Comparison of ENCODE assay signal across 7 mouse cellular contexts in the genomic region with DNA sequence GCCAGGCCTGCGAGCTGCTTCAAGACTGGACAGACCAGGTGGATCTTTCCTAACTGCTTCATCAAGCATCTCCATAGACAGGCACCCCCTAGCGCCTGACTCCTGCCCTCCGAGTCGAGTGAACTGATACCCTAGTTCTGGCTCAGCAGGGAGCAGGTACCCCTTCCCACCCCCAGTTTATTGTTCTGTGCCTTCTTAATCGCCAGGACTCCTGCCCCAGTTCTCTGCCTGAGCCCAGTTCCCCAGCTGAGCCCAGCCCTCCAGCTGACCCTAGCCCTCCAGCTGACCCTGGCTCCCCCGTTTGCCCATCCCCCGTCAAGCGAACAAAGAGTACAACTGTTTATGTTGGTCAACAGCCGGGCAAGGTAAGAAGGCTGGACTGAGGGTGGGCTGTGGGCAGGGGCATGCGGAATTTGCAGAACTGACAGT. TPM values are rescaled to one million over a fixed set of nuclear protein-coding genes. Genes with fewer than 3 reads are reported as not detected.
DNase-seq lines count a peak whose midpoint lies in the region; ATAC-seq and TF ChIP-seq lines count a peak whose summit lies in the region.

No protein-coding gene starts in this region.

- 14% methylated on average over 10 of the region's 10 CpGs for WGBS in limb, embryonic 13.5 days

- peaks cover 64% of the 10 kb centered on the region for H3K4me1 ChIP-seq in megakaryocyte, embryonic 14.5 days
- peaks cover 6% of the 10 kb centered on the region; the same call in 1 of the 2 replicates for H3K4me1 ChIP-seq in embryonic fibroblast, embryonic 13.5 days (ENCODE audit: control insufficient read depth, insufficient read depth, low read length)
- H3K4me1 ChIP-seq in limb, embryonic 13.5 days: peaks cover 24% of the 10 kb centered on the region

- ATAC-seq in megakaryocyte, adult 5-6 weeks (ENCODE audit: poor library complexity, severe bottlenecking): no peak
- ATAC-seq in limb, embryonic 13.5 days (ENCODE audit: low FRiP score, low read depth): no peak

- H3K9me3 ChIP-seq in megakaryocyte, embryonic 14.5 days: no peaks in the 10 kb centered on the region
- H3K9me3 ChIP-seq in limb, embryonic 13.5 days: no peaks in the 10 kb centered on the region

- H3K27ac ChIP-seq in embryonic fibroblast, embryonic 13.5 days (ENCODE audit: insufficient read depth, low read length): no peak overlapping the region
- H3K27ac ChIP-seq in limb, embryonic 13.5 days: no peak overlapping the region

- H3K9ac ChIP-seq in limb, embryonic 13.5 days: peak overlapping the region; percentile 93

- peak overlapping the region; percentile 80 for H3K4me2 ChIP-seq in limb, embryonic 13.5 days (replicated peaks)

- TF ChIP-seq CTCF in embryonic fibroblast, embryonic 13.5 days (IDR thresholded peaks at IDR 0.05; ENCODE audit: borderline replicate concordance, insufficient read depth, low read length): peak; percentile 18; the same call in 1 of the 2 replicates

- H3K36me3 ChIP-seq in megakaryocyte, embryonic 14.5 days (replicated peaks; ENCODE audit: low read length): peaks cover 47% of the 10 kb centered on the region
- peaks cover 47% of the 10 kb centered on the region for H3K36me3 ChIP-seq in limb, embryonic 13.5 days
- H3K36me3 ChIP-seq in splenic B cell, adult 2 months (ENCODE audit: control insufficient read depth, insufficient read depth, low read length, poor library complexity, severe bottlenecking): peaks cover 7% of the 10 kb centered on the region; the same call in 1 of the 2 replicates

- DNase-seq in splenic B cell, adult 2 months (ENCODE audit: low read depth, low spot score): peak; percentile 49
- no peak for DNase-seq in layer of hippocampus, adult 18-20 months (ENCODE audit: low spot score in 2 of 2)
- DNase-seq in right cerebral cortex, postnatal 14 days: no peak

- no peak for TF ChIP-seq POLR2A in embryonic fibroblast, embryonic 13.5 days (IDR thresholded peaks at IDR 0.05; ENCODE audit: low read depth, low read length)

- peak overlapping the region; percentile 88 for H3K4me3 ChIP-seq in megakaryocyte, embryonic 14.5 days (replicated peaks)
- peak overlapping the region; percentile 72 for H3K4me3 ChIP-seq in embryonic fibroblast, embryonic 13.5 days (ENCODE audit: insufficient read depth, low read length)
- peak overlapping the region; percentile 88 for H3K4me3 ChIP-seq in limb, embryonic 13.5 days

- no peaks in the 10 kb centered on the region for H3K27me3 ChIP-seq in megakaryocyte, embryonic 14.5 days (replicated peaks)
- H3K27me3 ChIP-seq in limb, embryonic 13.5 days: no peaks in the 10 kb centered on the region
- H3K27me3 ChIP-seq in splenic B cell, adult 2 months (ENCODE audit: control insufficient read depth, insufficient read depth, low read length, poor library complexity, severe bottlenecking): no peaks in the 10 kb centered on the region

RNA-seq across cellular contexts. Expression of a gene that starts 1.1 kb away (rescaled TPM):
- polyA plus RNA-seq in megakaryocyte, embryonic 14.5 days (2012; ENCODE audit: insufficient read depth, low replicate concordance): 68.9 and 81.7 TPM in 2 replicates
- 41.7 and 41.9 TPM in 2 replicates for total RNA-seq in megakaryocyte, adult 5-6 weeks (2015)
- total RNA-seq in megakaryocyte, adult 5-6 weeks (2017): 28.4 and 34.1 TPM in 2 replicates
- 11.8 and 15.9 TPM in 2 replicates for polyA plus RNA-seq in embryonic fibroblast, embryonic 13.5 days (2011; ENCODE audit: insufficient read length, low read depth, missing spikeins)
- 39.3 and 40.2 TPM in 2 replicates for polyA plus RNA-seq in limb, embryonic 13.5 days (2015; fragmentation: Nextera tagmentation; extraction: Ambion mirVana)
- total RNA-seq in layer of hippocampus, adult 18-20 months (2021): 1 to 10 TPM; 1.2 to 1.8 TPM

RNA-seq across cellular contexts. Expression of a gene that starts 7.8 kb away (rescaled TPM):
- polyA plus RNA-seq in megakaryocyte, embryonic 14.5 days (2012; ENCODE audit: insufficient read depth, low replicate concordance): 257 and 338 TPM in 2 replicates
- 272 and 308 TPM in 2 replicates for total RNA-seq in megakaryocyte, adult 5-6 weeks (2015)
- 132 and 149 TPM in 2 replicates for total RNA-seq in megakaryocyte, adult 5-6 weeks (2017)
- polyA plus RNA-seq in embryonic fibroblast, embryonic 13.5 days (2011; ENCODE audit: insufficient read length, low read depth, missing spikeins): 140 and 214 TPM in 2 replicates
- 335 and 351 TPM in 2 replicates for polyA plus RNA-seq in limb, embryonic 13.5 days (2015; fragmentation: Nextera tagmentation; extraction: Ambion mirVana)
- total RNA-seq in layer of hippocampus, adult 18-20 months (2021): 10 to 100 TPM; 58.1 to 61.6 TPM

RNA-seq across cellular contexts. Expression of a gene that starts 17.8 kb away (rescaled TPM):
- polyA plus RNA-seq in megakaryocyte, embryonic 14.5 days (2012; ENCODE audit: insufficient read depth, low replicate concordance): 25.0 and 60.9 TPM in 2 replicates
- 27.4 and 34.6 TPM in 2 replicates for total RNA-seq in megakaryocyte, adult 5-6 weeks (2015)
- 30.0 and 35.9 TPM in 2 replicates for total RNA-seq in megakaryocyte, adult 5-6 weeks (2017)
- 146 and 158 TPM in 2 replicates for polyA plus RNA-seq in embryonic fibroblast, embryonic 13.5 days (2011; ENCODE audit: insufficient read length, low read depth, missing spikeins)
- polyA plus RNA-seq in limb, embryonic 13.5 days (2015; fragmentation: Nextera tagmentation; extraction: Ambion mirVana): 14.0 and 14.7 TPM in 2 replicates
- 1 to 10 TPM; 3.2 to 3.5 TPM for total RNA-seq in layer of hippocampus, adult 18-20 months (2021)

RNA-seq across cellular contexts. Expression of a gene that starts 42.4 kb away (rescaled TPM):
- 12.6 and 15.3 TPM in 2 replicates for polyA plus RNA-seq in megakaryocyte, embryonic 14.5 days (2012; ENCODE audit: insufficient read depth, low replicate concordance)
- 52.6 and 53.0 TPM in 2 replicates for total RNA-seq in megakaryocyte, adult 5-6 weeks (2015)
- 57.5 and 63.1 TPM in 2 replicates for total RNA-seq in megakaryocyte, adult 5-6 weeks (2017)
- polyA plus RNA-seq in embryonic fibroblast, embryonic 13.5 days (2011; ENCODE audit: insufficient read length, low read depth, missing spikeins): 12.1 and 15.4 TPM in 2 replicates
- 9.0 and 9.7 TPM in 2 replicates for polyA plus RNA-seq in limb, embryonic 13.5 days (2015; fragmentation: Nextera tagmentation; extraction: Ambion mirVana)
- 10 to 100 TPM; 10.2 to 10.9 TPM for total RNA-seq in layer of hippocampus, adult 18-20 months (2021)

RNA-seq across cellular contexts. Expression of a gene that starts 42.5 kb away (rescaled TPM):
- polyA plus RNA-seq in megakaryocyte, embryonic 14.5 days (2012; ENCODE audit: insufficient read depth, low replicate concordance): 2.2 TPM in 1 of 2 replicates, not detected in the other
- total RNA-seq in megakaryocyte, adult 5-6 weeks (2015): 85.8 and 88.2 TPM in 2 replicates
- total RNA-seq in megakaryocyte, adult 5-6 weeks (2017): 33.0 and 37.6 TPM in 2 replicates
- polyA plus RNA-seq in embryonic fibroblast, embryonic 13.5 days (2011; ENCODE audit: insufficient read length, low read depth, missing spikeins): 44.2 and 45.8 TPM in 2 replicates
- polyA plus RNA-seq in limb, embryonic 13.5 days (2015; fragmentation: Nextera tagmentation; extraction: Ambion mirVana): 49.6 and 55.6 TPM in 2 replicates
- total RNA-seq in layer of hippocampus, adult 18-20 months (2021): 10 to 100 TPM; 82.1 to 82.7 TPM
